Mouse (Mus musculus) G1E-ER4 (cell line): ENCODE results near the gene Ninj2. TPM values are rescaled to one million over a fixed set of nuclear protein-coding genes. Genes with fewer than 3 reads are reported as not detected.

ENCODE experiments used
- GATA1 ChIP-seq: IDR thresholded peaks from one replicate; pipeline ENCODE4 v1.8.0; 2012; ENCODE audit warnings: low read length, inconsistent platforms
- polyA plus RNA-seq: library from polyadenylated mRNA; stranded (reverse); fragments of >175 nt; gene quantifications from 2 replicates; pipeline ENCODE4 v1.2.3, GENCODE M21; 2012

Ninj2 gene
- polyA plus RNA-seq, 1 experiment, result not detected

- TF ChIP-seq GATA1, result no peak
These were observed 99.2 kb downstream of the Ninj2 start for GRCm38 (mm10) chr6:120192211-120192870.

DNA sequence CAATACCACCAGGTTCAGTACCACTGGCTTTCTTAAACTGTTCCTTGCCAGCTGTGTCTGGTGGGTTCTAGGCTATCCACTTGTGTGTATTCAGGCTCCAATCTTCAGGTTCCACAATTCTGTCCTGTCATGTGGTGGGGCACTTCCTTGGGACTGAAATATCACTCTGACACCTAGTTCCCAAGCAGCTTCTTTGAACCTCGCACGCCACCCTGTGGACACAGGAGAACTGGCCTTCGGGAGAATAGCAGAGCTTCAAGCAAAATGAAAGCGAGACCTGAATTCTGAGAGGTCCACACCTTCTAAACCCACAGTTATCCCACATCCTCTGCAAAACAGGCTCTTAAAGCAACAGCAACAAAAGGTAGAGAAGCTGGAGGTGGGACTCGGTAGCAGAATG lies 100.0 kb downstream of the Ninj2 start:
- no peak for TF ChIP-seq GATA1

DNA sequence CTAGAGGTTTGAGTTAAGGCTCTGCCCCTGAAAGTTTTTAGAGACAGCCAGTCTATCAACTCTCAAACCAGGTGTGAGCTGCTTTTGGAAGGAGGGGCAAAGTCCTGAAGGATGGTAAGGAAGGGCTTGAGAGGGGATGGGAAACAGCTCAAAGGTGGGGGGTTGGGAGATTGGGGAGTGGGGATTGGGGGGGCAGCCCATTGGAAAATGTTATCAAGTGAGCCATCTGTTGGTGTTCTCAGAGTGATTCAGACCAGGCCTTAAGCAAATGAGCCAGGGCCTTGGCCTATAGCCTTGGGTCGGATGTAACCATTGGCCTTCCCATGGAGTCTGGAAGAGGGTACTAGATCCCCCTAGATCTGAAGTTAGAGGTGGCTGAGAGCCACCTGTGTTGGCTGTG lies 100.6 kb downstream of the Ninj2 start:
- TF ChIP-seq GATA1, result no peak

DNA sequence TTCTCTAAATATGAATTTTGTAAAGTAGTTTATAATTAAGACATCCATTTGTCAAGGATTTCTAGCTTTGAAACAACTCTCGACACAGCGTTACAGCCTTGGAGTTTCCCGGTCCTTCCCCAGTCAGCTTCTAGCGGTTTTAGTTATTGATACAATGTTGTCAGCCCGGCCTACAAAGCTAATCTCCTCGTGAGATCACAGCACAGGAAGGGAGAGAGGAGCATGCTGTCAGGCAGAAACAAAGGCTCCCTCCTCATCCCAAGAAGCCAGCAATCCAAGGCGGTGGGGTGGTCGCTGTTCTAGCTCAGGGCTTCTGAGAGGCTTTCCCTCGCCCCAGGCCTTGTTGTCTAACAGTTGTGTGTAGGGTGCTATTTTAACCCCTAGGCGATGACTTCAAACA lies 101.2 kb downstream of the Ninj2 start:
- TF ChIP-seq GATA1, result no peak

DNA sequence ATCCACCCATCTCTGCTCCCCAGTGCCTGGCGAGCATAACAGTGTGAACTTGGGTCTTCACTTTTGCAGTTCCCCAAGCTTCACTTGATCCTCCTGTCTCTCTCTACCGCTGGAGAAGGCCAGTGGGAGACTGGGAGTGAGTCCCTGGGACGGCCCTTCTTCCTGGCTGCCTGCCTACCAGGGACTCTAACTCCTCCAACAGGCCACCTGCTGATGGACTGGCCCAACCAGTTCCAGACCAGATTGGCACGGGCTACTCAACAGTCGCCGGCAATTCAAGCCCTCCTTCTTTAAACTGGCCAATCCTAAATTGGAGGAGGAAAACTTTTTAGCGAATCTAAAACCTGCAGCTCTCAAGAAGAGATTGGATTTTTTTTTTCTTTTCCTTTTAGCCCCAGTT lies 101.8 kb downstream of the Ninj2 start:
- TF ChIP-seq GATA1, result no peak

DNA sequence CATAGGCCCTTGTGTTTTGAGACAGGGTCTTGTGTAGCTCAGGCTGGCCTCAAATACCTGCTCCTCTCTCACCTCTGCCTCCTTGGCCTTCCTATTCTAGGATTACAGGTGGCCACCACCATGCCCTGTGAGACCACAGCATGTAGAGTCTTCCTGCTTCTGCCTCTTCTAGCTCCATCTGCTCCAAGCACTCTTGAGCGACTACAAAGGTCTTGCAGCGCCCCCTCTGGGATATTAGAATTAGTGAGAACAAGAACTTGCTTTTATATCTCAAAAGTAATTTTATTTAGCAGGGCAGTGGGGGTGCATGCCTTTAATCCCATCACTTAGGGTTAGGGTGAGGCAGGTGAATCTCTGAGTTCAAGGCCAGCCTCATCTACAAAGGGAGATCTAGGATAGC lies 103.7 kb downstream of the Ninj2 start:
- no peak for TF ChIP-seq GATA1

GRCm38 (mm10) chr6:120197964-120198363 lies 104.8 kb downstream of the Ninj2 start:
- TF ChIP-seq GATA1, result no peak

GRCm38 (mm10) chr6:120199638-120200394 lies 106.7 kb downstream of the Ninj2 start:
- no peak for TF ChIP-seq GATA1

GRCm38 (mm10) chr6:120201956-120202355 lies 108.8 kb downstream of the Ninj2 start:
- TF ChIP-seq GATA1, result no peak

DNA sequence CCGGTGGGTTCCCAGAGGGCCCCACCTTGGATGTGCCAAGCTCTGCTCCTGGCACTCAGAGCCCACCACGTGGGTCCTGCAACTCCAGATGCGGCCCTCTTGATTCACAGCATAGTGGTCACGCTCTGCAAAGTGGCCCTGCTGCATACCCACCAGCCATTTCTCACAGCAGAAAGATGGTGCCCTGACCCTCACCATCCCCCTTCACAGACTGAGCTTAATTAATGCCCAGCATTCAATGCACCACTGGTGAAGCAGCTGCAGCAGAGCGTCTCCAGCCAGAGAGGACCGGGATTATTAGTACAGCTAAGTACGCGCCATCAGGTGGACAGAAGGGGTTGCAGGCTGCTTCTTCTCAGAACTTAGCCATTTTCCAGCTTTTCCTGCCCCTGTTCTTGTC lies 109.3 kb downstream of the Ninj2 start:
- no peak for TF ChIP-seq GATA1

DNA sequence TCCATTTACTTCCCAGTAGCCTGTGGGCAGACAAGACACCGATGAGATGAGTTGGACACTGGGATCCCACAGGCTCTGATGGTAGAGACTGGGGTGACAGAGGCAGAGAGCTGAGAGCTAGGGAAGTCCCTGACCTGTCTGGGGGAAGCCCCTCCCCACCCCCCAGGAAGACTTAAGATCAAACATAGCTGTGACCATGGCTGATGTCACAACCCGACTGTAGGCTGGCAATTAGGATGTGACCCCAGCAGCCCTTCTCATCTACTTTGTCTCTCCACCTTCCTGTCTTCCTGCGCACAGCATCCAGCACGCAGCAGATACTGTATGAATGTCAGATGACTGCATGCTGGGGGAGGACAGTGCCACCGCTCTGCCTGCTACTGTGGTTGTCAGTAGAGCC lies 113.4 kb downstream of the Ninj2 start:
- no peak for TF ChIP-seq GATA1

GRCm38 (mm10) chr6:120211536-120211935 lies 118.4 kb downstream of the Ninj2 start:
- no peak for TF ChIP-seq GATA1

DNA sequence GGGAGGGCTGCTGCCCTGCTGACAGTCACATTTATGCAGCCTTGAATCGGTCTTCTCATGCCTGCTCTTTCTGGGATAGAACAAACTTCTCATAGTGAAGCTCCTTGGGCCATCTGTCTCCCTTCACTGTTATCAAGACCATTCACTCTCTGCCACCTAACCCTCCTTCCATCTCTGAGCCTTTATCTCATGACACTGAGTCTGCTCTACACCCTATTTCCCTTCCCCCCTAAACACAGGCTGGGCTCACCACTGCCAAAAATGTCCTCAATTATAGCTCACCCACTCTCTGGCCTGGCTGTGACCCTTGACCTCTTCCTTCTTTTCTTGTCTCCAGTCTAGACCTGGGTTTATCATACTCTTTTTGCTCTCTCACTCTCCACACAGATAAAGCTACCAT lies 123.6 kb downstream of the Ninj2 start:
- peak; percentile 13 for TF ChIP-seq GATA1

- no peak for TF ChIP-seq GATA1
These were observed 126.1 kb downstream of the Ninj2 start for GRCm38 (mm10) chr6:120219281-120219680.

GRCm38 (mm10) chr6:120222669-120223068 lies 129.5 kb downstream of the Ninj2 start:
- no peak for TF ChIP-seq GATA1

DNA sequence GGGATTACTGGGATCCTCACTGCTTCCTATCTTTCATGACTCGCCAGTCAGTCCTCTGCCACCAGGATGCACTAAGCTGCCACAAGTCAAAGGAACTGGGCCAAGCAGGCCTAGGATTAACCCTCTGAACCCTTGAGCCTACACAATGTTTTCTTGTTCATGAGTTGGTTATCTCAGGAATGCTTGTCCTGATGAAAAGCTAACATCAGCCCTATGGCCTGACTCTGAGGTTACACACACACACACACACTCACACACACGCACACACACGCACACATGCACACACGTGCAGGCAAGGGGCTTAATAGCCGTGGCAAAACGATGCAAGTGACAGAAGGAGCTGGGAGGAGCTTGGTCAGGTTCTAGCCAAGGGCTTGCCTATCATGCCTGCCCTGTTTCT lies 132.2 kb downstream of the Ninj2 start:
- TF ChIP-seq GATA1, result no peak

- TF ChIP-seq GATA1, result no peak
These were observed 133.9 kb downstream of the Ninj2 start for GRCm38 (mm10) chr6:120227068-120227467.

- no peak for TF ChIP-seq GATA1
These were observed 136.7 kb downstream of the Ninj2 start for GRCm38 (mm10) chr6:120229806-120230205.
